Comparison of ENCODE assay signal across 25 mouse cellular contexts in the genomic region with DNA sequence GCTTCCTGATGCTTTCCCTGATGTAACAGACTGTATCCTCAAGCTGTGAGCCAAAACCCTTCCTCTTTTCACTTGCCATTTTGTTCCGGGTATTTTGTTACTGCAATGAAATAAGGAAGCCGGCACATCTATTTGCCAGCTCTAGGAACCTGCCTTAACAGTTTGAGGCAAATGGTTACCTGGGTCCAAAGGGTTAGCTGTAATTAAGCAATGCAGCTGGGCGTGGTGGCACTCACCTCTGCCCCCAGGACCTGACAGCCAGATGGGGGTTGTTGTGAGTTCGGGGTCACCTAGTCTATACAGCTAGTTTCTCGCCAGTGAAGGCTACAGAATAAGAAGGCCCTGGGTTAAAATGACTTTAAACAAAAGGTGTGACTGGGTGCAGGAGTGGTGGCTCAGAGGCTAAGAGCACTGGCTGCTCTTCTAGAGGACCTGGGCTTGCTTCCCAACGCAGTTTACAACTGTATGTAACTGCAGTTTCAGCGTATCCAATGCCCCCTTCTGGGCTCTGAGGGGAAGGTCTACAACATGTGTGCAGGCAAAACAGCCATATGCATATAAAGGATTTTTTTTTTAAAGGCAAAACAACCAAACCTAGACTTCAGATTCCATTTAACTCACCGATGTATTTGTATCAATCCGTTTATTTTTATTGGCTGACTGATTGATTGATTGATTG. TPM values are rescaled to one million over a fixed set of nuclear protein-coding genes. Genes with fewer than 3 reads are reported as not detected.
DNase-seq lines count a peak whose midpoint lies in the region; ATAC-seq and TF ChIP-seq lines count a peak whose summit lies in the region.
"Had no signal": no experiment of that assay in that cellular context is flagged by ENCODE, and none has a peak within 500 bp of the region (broad histone marks: within the 10 kb centered on the region; RNA-seq: fewer than 3 reads in every experiment).

No protein-coding gene starts in this region.

- H3K9ac ChIP-seq in midbrain, embryonic 11.5 days (ENCODE audit: low read length): no peak overlapping the region
- no peak overlapping the region for H3K9ac ChIP-seq in midbrain, embryonic 14.5 days (replicated peaks; ENCODE audit: low read length)
- H3K9ac ChIP-seq in intestine, embryonic 15.5 days: no peak overlapping the region
- H3K9ac ChIP-seq: embryonic facial prominence, embryonic 12.5 days; forebrain, embryonic 15.5 days; heart, embryonic 12.5 days; hindbrain, embryonic 13.5 days had no signal

- H3K27ac ChIP-seq in kidney, adult 2 months (ENCODE audit: insufficient read depth, low read depth, low read length): no peak overlapping the region
- H3K27ac ChIP-seq in midbrain, embryonic 11.5 days (ENCODE audit: low read depth, low read length): no peak overlapping the region
- H3K27ac ChIP-seq in midbrain, embryonic 14.5 days (replicated peaks; ENCODE audit: low read depth, low read length): no peak overlapping the region
- H3K27ac ChIP-seq in intestine, embryonic 15.5 days: no peak overlapping the region
- H3K27ac ChIP-seq: embryonic facial prominence, embryonic 12.5 days; forebrain, embryonic 15.5 days; heart, adult 2 months; hindbrain, embryonic 13.5 days had no signal

- no peak overlapping the region for H3K4me2 ChIP-seq in midbrain, embryonic 11.5 days
- no peak overlapping the region for H3K4me2 ChIP-seq in midbrain, embryonic 14.5 days (ENCODE audit: low read length)
- H3K4me2 ChIP-seq in intestine, embryonic 15.5 days (replicated peaks): no peak overlapping the region
- H3K4me2 ChIP-seq: embryonic facial prominence, embryonic 12.5 days; forebrain, embryonic 15.5 days; heart, embryonic 12.5 days; hindbrain, embryonic 13.5 days had no signal

- 0 out of 2 replicates have a peak, but pooled peaks cover 4% of the 10 kb centered on the region for H3K4me1 ChIP-seq in kidney, adult 2 months (ENCODE audit: control insufficient read depth, insufficient read depth, low read length)
- H3K4me1 ChIP-seq in midbrain, embryonic 11.5 days (ENCODE audit: control insufficient read depth, insufficient read depth, low read length): no peaks in the 10 kb centered on the region
- no peaks in the 10 kb centered on the region for H3K4me1 ChIP-seq in midbrain, embryonic 14.5 days (ENCODE audit: control insufficient read depth, insufficient read depth, low read length)
- no peaks in the 10 kb centered on the region for H3K4me1 ChIP-seq in intestine, embryonic 15.5 days (replicated peaks)
- H3K4me1 ChIP-seq: embryonic facial prominence, embryonic 12.5 days; forebrain, embryonic 15.5 days; hindbrain, embryonic 13.5 days had no signal

- H3K27me3 ChIP-seq in kidney, adult 2 months (replicated peaks; ENCODE audit: control insufficient read depth, insufficient read depth, low read length): no peaks in the 10 kb centered on the region
- no peaks in the 10 kb centered on the region for H3K27me3 ChIP-seq in midbrain, embryonic 11.5 days (ENCODE audit: control insufficient read depth, insufficient read depth, low read length)
- H3K27me3 ChIP-seq in midbrain, embryonic 14.5 days (ENCODE audit: control insufficient read depth, insufficient read depth, low read length): no peaks in the 10 kb centered on the region
- no peaks in the 10 kb centered on the region for H3K27me3 ChIP-seq in intestine, embryonic 15.5 days (replicated peaks)
- H3K27me3 ChIP-seq: embryonic facial prominence, embryonic 12.5 days; forebrain, embryonic 15.5 days; heart, embryonic 12.5 days; hindbrain, embryonic 13.5 days had no signal

- whole genome bisulfite sequencing in kidney, adult 2 months: 74% methylated on average over 9 of the region's 9 CpGs
- 90% methylated on average over 9 of the region's 9 CpGs for WGBS in midbrain, embryonic 11.5 days
- WGBS in midbrain, embryonic 14.5 days: 92% methylated on average over 9 of the region's 9 CpGs
- 83% methylated on average over 9 of the region's 9 CpGs for WGBS in intestine, embryonic 15.5 days

- TF ChIP-seq POLR2A in kidney, adult 2 months (IDR thresholded peaks at IDR 0.05; ENCODE audit: low read depth, low read length): no peak

- no peak overlapping the region for H3K4me3 ChIP-seq in kidney, adult 2 months (ENCODE audit: insufficient read depth, low read depth, low read length)
- H3K4me3 ChIP-seq in midbrain, embryonic 11.5 days (ENCODE audit: low read depth, low read length): no peak overlapping the region
- no peak overlapping the region for H3K4me3 ChIP-seq in midbrain, embryonic 14.5 days (replicated peaks; ENCODE audit: low read depth, low read length)
- H3K4me3 ChIP-seq in intestine, embryonic 15.5 days (replicated peaks): no peak overlapping the region
- H3K4me3 ChIP-seq: embryonic facial prominence, embryonic 12.5 days; forebrain, embryonic 15.5 days; heart, adult 2 months; heart, embryonic 12.5 days; hindbrain, embryonic 13.5 days had no signal

- H3K36me3 ChIP-seq in kidney, adult 2 months (ENCODE audit: control insufficient read depth, insufficient read depth, low read length): no peaks in the 10 kb centered on the region
- no peaks in the 10 kb centered on the region for H3K36me3 ChIP-seq in midbrain, embryonic 11.5 days (ENCODE audit: control insufficient read depth, insufficient read depth, low read length)
- H3K36me3 ChIP-seq in midbrain, embryonic 14.5 days (ENCODE audit: control insufficient read depth, insufficient read depth, low read length): no peaks in the 10 kb centered on the region
- H3K36me3 ChIP-seq in intestine, embryonic 15.5 days: no peaks in the 10 kb centered on the region
- H3K36me3 ChIP-seq: embryonic facial prominence, embryonic 12.5 days; forebrain, embryonic 15.5 days; heart, embryonic 12.5 days; hindbrain, embryonic 13.5 days had no signal

- peak; percentile 40 for DNase-seq in kidney, adult 2 months
- no peak for DNase-seq in kidney, postnatal 4 days
- peak; percentile 39 for DNase-seq in midbrain, embryonic 11.5 days (ENCODE audit: low spot score, missing footprints)
- no peak for DNase-seq in midbrain, embryonic 14.5 days
- no peak for DNase-seq in thymus, postnatal 4 days
- DNase-seq in adipocyte (ENCODE audit: low spot score): no peak
- DNase-seq in yolk sac, embryonic 10.5 days (ENCODE audit: low spot score): no peak
- DNase-seq: adrenal gland, postnatal 25 days; cerebellum, adult 2 months; cerebellum, postnatal 14 days; heart, adult 2 months; heart, postnatal 4 days; kidney, adult 18-20 months; liver; lung, adult 18-20 months; lung, postnatal 10 days; right cerebral cortex, adult 18-20 months; right cerebral cortex, postnatal 4 days had no signal

- H3K9me3 ChIP-seq in midbrain, embryonic 11.5 days (ENCODE audit: control insufficient read depth, low read length): no peaks in the 10 kb centered on the region
- no peaks in the 10 kb centered on the region for H3K9me3 ChIP-seq in midbrain, embryonic 14.5 days (ENCODE audit: control insufficient read depth, low read length)
- no peaks in the 10 kb centered on the region for H3K9me3 ChIP-seq in intestine, embryonic 15.5 days
- H3K9me3 ChIP-seq: embryonic facial prominence, embryonic 12.5 days; forebrain, embryonic 15.5 days; heart, embryonic 12.5 days; hindbrain, embryonic 13.5 days had no signal

- TF ChIP-seq CTCF in kidney, adult 2 months (conservative IDR thresholded peaks at IDR 0.05; ENCODE audit: insufficient read depth, insufficient read length, low read depth, low read length): 0 out of 2 replicates have a peak, but pooled peaks have one; percentile 5

- no peak for ATAC-seq in midbrain, embryonic 11.5 days (ENCODE audit: low FRiP score)
- no peak for ATAC-seq in midbrain, embryonic 14.5 days (ENCODE audit: low FRiP score, low TSS enrichment)
- ATAC-seq in intestine, embryonic 15.5 days: peak; percentile 58
- ATAC-seq: CD4-positive, CD25-positive, alpha-beta regulatory T cell, adult 4 months; forebrain, embryonic 15.5 days; midbrain, embryonic 16.5 days had no signal

RNA-seq across cellular contexts. Expression of a gene that starts 11.0 kb away (rescaled TPM):
- polyA plus RNA-seq in kidney, adult 2 months (2012; rRNA removed): 92.3 and 100 TPM in 2 replicates
- polyA plus RNA-seq in midbrain, embryonic 11.5 days (2014; fragmentation: Nextera tagmentation; extraction: Ambion mirVana): 2.3 and 3.6 TPM in 2 replicates
- 19.4 and 21.9 TPM in 2 replicates for polyA plus RNA-seq in midbrain, embryonic 14.5 days (2014; fragmentation: Nextera tagmentation; extraction: Ambion mirVana)
- polyA plus RNA-seq in intestine, embryonic 15.5 days (2015; fragmentation: Nextera tagmentation; extraction: Ambion mirVana): 28.6 and 31.3 TPM in 2 replicates
- polyA plus RNA-seq: CD4-positive, CD25-positive, alpha-beta regulatory T cell, adult 4 months had no signal

Comparison
In these comparisons a context has a peak if more than half of its experiments do, and no peak if none do; other contexts are left out.
1. DNase-seq: peak in kidney, adult 2 months (single experiment) and midbrain, embryonic 11.5 days (single experiment); none in kidney, postnatal 4 days (0 of 2), midbrain, embryonic 14.5 days (single experiment), thymus, postnatal 4 days (single experiment), adipocyte (single experiment) and yolk sac, embryonic 10.5 days (single experiment).